Comparison of ENCODE assay signal across 17 mouse cellular contexts in the genomic region with DNA sequence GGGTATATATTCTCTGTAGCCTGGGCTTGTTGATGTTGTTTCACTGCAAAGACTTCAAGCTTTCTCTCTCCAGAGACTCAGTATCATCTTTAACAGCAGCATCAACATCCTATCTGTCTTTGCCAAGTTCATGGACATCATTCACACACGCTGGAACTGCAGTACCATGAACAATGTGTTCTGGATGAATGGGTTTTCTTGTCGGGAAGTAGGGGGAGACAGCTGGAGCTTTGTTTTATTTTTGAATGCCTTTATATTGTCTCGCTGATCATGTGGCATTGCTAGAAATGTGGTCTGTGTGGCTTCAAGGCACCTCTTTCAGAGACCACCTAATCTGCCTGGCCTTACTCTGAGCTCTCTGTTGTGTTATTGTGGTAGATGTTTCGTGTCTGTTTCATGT.
"Had no signal": no experiment of that assay in that cellular context is flagged by ENCODE, and none has a peak within 500 bp of the region (broad histone marks: within the 10 kb centered on the region; RNA-seq: fewer than 3 reads in every experiment).

No protein-coding gene starts in this region.

- H3K9me3 ChIP-seq: midbrain, embryonic 12.5 days had no signal

- DNase-seq: kidney, adult 2 months; kidney, postnatal 14 days; kidney, postnatal 4 days; liver, postnatal 0 days; lung, embryonic 14.5 days; right cerebral cortex, postnatal 25 days; spleen, adult 18-20 months; thymus, adult 2 months; thymus, postnatal 14 days; thymus, postnatal 4 days had no signal

- H3K9ac ChIP-seq: liver, embryonic 14.5 days; liver, postnatal 0 days; lung, embryonic 14.5 days; midbrain, embryonic 12.5 days had no signal

- H3K4me3 ChIP-seq: left cerebral cortex, adult 2 months; midbrain, embryonic 12.5 days had no signal

- ATAC-seq: intestine, postnatal 0 days; liver, postnatal 0 days; lung, postnatal 0 days; midbrain, embryonic 16.5 days had no signal

- H3K27ac ChIP-seq: left cerebral cortex, adult 2 months; liver, embryonic 14.5 days; macrophage; midbrain, embryonic 12.5 days had no signal

- H3K4me2 ChIP-seq: lung, embryonic 14.5 days; midbrain, embryonic 12.5 days had no signal

- H3K36me3 ChIP-seq: midbrain, embryonic 12.5 days had no signal

- H3K27me3 ChIP-seq: midbrain, embryonic 12.5 days had no signal
